Mouse (Mus musculus) CH12.LX (cell line): ENCODE measurements around the gene Gm44596.

ENCODE experiments used
- CTCF ChIP-seq, 2 experiments: IDR thresholded peaks in 1 of 2; conservative IDR thresholded peaks in 1 of 2; 2 replicates each; pipeline ENCODE4 v1.5.1; 2011 to 2012; ENCODE audit warnings: low read depth in 2 of 2, low read length in 2 of 2, improper control_type of control experiment in 1 of 2, inconsistent platforms in 1 of 2, mild to moderate bottlenecking in 1 of 2, moderate library complexity in 1 of 2
- E2F4 ChIP-seq: IDR thresholded peaks from 2 replicates; pipeline ENCODE4 v1.6.1; 2011; ENCODE audit warnings: low read depth, low read length, improper control_type of control experiment; ENCODE audit not compliant: insufficient replicate concordance
- GABPA ChIP-seq: IDR thresholded peaks from 2 replicates; pipeline ENCODE4 v1.6.1; 2012; ENCODE audit warnings: low read depth, low read length, improper control_type of control experiment, inconsistent platforms; ENCODE audit not compliant: insufficient replicate concordance
- MEF2A ChIP-seq: IDR thresholded peaks from 2 replicates; pipeline ENCODE4 v1.6.1; 2014; ENCODE audit warnings: low read depth, mild to moderate bottlenecking, inconsistent platforms, low read length, improper control_type of control experiment, borderline replicate concordance
- POLR2A ChIP-seq: IDR thresholded peaks from 2 replicates; pipeline ENCODE4 v1.6.1; 2011; ENCODE audit warnings: low read depth, mild to moderate bottlenecking, improper control_type of control experiment, low read length
- RCOR1 ChIP-seq: conservative IDR thresholded peaks from 2 replicates; pipeline ENCODE4 v1.6.1; 2012; ENCODE audit warnings: low read depth, mild to moderate bottlenecking, inconsistent platforms, low read length, improper control_type of control experiment

DNA sequence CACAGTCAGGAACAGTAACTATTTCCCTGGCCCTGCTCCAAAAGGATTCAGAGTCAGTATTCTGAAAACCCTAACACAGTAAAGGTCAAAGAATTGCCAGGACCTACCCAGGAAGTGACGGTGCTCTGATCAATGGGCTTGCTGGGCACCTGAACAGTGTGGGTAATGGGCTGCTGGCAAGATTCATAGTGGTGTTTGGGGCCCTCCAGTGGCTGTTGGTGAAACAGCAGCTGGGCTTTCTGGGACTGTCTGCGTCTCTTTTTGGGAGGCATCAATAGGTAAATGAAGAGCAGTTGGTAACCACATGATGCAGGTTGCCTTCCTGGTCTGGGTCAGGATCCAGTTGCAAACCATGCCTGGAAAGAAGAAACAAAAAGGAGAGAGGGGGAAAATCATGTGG is 16.3 kb upstream of the Gm44596 start:
- TF ChIP-seq MEF2A = no peak
- TF ChIP-seq RCOR1 = no peak
- no peak for TF ChIP-seq POLR2A
- no peak for TF ChIP-seq E2F4
- no peak for TF ChIP-seq GABPA
- TF ChIP-seq CTCF (conservative IDR thresholded peaks at IDR 0.05 in 1 of 2, IDR thresholded peaks at IDR 0.05 in 1 of 2; ENCODE audit: low read depth in 2 of 2, low read length in 2 of 2) = peak; percentile 68 to 85
